Mouse (Mus musculus) kidney, postnatal 25 days (tissue): ENCODE results near the gene Uba7.
"Not testable (repeated sequence)": the region's sequence is repeated elsewhere in the genome, so short reads cannot be mapped to it uniquely, and the experiment has no call there.

Experiments used
- DNase-seq, 2 experiments: peaks; one replicate each; pipeline ENCODE4 v3.0.0; 2021; ENCODE audit warnings: mixed read lengths in 2 of 2

Gene Uba7

GRCm38 (mm10) chr9:107994464-107994863 lies 19.2 kb downstream of the Uba7 start:
- no peak for DNase-seq

GRCm38 (mm10) chr9:107995513-107995912 lies 20.2 kb downstream of the Uba7 start:
- DNase-seq = no peak

- no peak for DNase-seq
Measured at GRCm38 (mm10) chr9:107996049-107996448, 20.7 kb downstream of the Uba7 start, which contains the start of gene Gm20662. Gm20662 (plus strand) TSS chr9:107996349.

GRCm38 (mm10) chr9:108001922-108002770 lies 26.8 kb downstream of the Uba7 start, which contains the start of gene Ip6k1:
Ip6k1 (plus strand) TSS chr9:108002501.
- peak; percentile 100 for DNase-seq

- DNase-seq = peak; percentile 44 to 68
Measured at GRCm38 (mm10) chr9:108002778-108003530, 27.6 kb downstream of the Uba7 start.

GRCm38 (mm10) chr9:108003531-108003890 lies 28.2 kb downstream of the Uba7 start:
- no peak for DNase-seq

- no peak for DNase-seq
Measured at GRCm38 (mm10) chr9:108008041-108008440, 32.7 kb downstream of the Uba7 start.

- no peak for DNase-seq
Measured at GRCm38 (mm10) chr9:108010385-108010784, 35.1 kb downstream of the Uba7 start.

GRCm38 (mm10) chr9:108013577-108013976 lies 38.3 kb downstream of the Uba7 start:
- not testable (repeated sequence) for DNase-seq

- DNase-seq = no peak
Measured at GRCm38 (mm10) chr9:108017127-108017526, 41.8 kb downstream of the Uba7 start.

GRCm38 (mm10) chr9:108020741-108021140 lies 45.4 kb downstream of the Uba7 start:
- no peak for DNase-seq

- DNase-seq = no peak
Measured at GRCm38 (mm10) chr9:108023216-108023615, 47.9 kb downstream of the Uba7 start.

- DNase-seq = no peak
Measured at GRCm38 (mm10) chr9:108026584-108026983, 51.3 kb downstream of the Uba7 start.

GRCm38 (mm10) chr9:108027867-108028266 lies 52.6 kb downstream of the Uba7 start:
- DNase-seq = peak in 1 of 2 experiments; percentile 6

GRCm38 (mm10) chr9:108032126-108032525 lies 56.8 kb downstream of the Uba7 start:
- peak in 1 of 2 experiments; percentile 8 for DNase-seq
